Mouse (Mus musculus): ENCODE results near the gene BC030867.
A peak's percentile ranks its signal among the peaks of the same experiment; 100 is the strongest.

Gene BC030867

DNA sequence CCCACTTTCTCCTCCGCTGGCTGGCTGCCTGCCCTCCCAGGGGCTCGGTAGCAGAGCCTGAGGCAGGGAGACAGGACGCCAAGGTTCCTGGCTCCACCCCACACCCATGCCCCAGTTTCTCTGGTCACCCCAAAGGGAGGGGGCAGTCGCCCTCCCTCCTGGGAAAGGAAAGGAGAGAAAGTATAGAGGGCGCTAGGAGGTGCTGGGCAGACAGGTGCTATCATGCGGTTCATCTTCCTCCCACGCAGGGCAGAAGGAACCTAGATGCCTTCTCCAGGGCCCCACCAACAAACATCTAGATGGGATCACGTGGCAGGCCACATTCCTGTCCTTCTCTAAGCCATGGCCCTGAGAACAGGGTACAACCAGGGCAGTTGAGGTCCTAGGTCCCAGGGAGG lies 26.7 kb upstream of the BC030867 start:
- DNase-seq: no peak

DNA sequence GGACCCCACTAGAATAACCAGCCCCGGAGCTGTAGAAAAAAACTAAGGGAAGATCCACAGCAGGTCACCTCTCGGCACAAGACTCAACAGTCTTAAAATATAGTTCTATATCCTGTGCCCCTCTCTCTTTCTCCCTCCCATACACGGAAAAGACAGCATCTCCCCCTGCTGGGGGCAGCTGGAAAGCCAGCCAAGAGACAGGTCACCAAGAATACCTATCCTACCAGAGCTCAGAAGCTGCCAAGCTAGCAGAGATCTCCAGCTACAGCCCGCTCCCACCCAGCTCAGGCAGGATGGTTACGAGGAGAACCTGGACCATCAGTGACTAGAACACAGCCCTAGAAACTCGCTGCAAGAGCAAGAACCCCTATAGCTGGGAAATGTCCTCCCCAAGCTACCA lies 25.5 kb upstream of the BC030867 start:
- DNase-seq: no peak

- no peak for DNase-seq
Measured at GRCm38 (mm10) chr11:102224686-102225085, 24.0 kb upstream of the BC030867 start.

- no peak for DNase-seq
Measured at GRCm38 (mm10) chr11:102225221-102225620, 23.5 kb upstream of the BC030867 start.

DNA sequence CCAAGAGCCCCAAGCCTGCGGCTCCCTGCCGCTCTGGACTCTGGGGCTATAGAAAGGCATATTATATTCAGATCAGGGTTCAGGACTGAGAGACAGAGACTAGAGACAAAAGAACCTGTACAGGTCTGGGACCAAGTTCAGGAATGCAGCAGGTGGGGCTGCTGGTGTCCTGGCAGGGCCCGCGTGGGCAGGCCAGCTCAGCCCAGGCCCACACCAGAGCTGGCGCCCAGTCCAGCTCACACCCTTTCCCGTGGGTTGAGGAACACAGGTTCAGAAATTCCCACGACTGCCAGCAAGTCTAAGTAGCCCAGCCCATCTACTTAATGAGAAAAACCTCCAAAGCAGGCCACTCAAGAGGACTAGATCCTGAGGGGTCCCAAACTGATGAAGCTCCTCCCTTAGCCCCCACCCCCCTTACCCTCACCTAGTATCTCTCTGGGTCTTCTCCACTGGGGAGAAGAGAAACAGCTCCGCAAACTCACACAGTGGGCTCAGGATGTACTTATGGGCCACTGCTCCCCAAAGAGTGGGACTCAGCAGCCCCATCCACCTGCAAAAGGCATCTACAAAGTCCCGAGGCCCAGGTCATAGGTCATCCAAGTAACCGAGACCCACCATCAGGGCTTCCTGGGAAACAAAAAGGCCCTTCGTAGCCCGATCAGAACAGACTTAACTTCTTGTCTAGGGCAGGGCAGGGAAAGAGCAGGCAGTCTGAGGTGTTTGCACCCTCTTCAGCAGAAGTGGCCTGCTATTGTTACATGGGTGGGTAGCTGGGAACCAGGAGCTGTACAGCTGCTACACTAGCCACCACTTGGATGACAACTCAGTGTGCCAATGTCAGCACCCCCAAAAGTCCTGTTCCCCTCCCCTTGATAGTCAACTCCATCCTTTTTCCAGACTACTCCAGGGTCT lies 22.4 kb upstream of the BC030867 start:
- DNase-seq: no peak

DNA sequence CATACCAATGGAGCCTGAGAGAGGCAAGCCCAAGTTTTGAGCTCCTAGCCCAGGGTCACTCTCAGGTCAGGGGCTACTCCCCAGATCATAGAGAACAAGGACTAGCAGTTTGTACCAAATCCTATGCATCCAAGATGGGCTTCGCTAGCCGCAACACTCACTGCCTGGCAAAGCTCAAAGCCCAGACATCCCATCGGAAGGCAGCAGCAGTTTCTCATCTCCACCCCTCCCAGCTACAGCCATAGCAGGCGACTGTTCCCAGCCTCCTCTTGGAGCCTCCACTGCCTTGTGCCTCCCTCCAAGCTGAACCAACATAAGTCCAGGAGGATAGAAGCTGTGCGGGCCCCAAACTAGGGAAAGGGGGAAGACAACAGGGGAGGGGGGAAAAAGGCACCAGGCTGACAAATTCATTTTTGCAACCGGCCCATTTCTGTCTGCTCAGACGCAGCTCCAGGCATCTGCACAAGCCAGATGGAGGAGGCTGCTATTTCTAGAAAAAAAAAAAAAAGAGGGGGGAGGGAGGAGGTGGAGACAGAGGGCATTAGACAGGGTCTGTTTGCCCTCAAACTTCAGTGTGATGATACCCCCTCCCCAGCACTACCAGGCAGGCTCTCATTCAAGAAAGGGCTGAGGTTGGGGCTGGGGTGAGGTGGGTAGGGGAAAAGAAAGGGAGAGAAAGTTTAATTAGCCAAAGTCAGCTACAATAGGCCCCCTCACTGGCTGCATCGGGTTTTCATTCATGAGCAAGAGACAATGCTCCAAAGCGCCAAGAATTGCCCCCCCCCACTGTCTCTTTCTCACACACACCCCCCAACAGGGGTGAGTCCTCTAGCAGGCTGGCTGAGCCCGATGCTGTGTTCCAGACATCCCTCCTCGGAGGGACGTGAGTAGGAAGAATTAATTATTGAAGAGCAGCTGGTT lies 21.2 kb upstream of the BC030867 start:
- DNase-seq: peak; percentile 38

- no peak for DNase-seq
Measured at GRCm38 (mm10) chr11:102228191-102228545, 20.5 kb upstream of the BC030867 start.

GRCm38 (mm10) chr11:102228646-102229268 lies 19.9 kb upstream of the BC030867 start:
- no peak for DNase-seq

- no peak for DNase-seq
Measured at GRCm38 (mm10) chr11:102229331-102229953, 19.2 kb upstream of the BC030867 start.

GRCm38 (mm10) chr11:102230006-102230741 lies 18.5 kb upstream of the BC030867 start, which contains the start of gene Hdac5:
Gene Hdac5 (minus strand): TSS chr11:102230166.
- peak; percentile 98 for DNase-seq

DNA sequence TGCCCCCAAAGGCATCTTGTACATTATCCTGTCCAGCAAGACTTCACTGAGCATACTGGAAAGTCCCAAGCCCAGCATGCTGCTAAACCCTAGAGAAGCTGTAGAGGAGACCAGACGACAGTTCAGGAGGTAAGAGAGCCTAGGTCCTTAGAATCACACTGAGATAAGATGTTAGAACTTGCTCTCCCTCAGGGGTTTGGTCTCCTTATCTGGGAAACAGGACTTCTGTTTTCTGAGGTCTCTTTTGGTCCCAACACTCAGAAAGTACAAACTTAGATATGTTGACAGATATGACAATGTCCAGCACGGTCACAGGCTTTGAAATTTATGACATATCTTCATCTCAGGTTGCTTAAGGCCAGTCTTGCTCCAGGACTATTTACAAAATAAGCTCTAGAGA lies 12.7 kb upstream of the BC030867 start:
- DNase-seq: no peak

GRCm38 (mm10) chr11:102240636-102241035 lies 8.0 kb upstream of the BC030867 start:
- no peak for DNase-seq

DNA sequence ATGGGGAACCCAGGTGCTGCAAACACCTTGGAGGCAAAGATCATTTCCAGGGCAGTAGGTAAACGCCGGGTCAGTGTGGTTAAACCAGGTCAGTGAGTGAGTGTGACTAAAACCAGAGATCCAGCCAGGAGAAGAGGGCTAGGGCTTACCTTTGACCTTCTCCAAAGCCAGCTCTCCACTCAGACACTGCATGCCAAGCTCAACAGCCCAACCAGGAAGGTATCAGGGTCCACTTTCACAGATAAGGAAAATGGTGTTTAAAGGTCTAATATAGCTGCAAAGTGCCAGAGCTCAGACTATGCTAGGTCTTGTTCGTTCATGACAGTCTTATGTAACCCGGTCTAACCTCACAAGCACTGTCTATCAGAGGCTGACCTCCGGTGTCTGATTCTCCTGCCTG lies 7.4 kb upstream of the BC030867 start:
- DNase-seq: no peak

DNA sequence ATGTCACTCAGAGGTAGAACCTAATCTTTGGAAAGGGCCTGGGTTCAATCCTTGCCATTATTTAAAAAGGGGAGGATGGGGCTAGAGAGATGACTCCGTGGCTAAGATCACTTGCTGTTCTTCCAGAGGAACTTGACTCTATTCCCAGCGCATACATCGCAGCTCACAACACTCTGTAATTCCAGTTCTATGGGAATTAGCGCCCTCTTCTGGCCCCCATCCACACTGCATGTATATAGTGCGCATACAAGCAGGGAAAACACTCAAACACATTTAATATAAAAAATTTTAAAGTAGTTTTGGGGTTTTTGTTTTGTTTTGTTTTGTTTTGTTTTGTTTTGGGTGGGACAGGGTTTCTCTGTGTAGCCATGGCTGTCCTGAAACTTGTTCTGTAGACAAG lies 6.8 kb upstream of the BC030867 start:
- no peak for DNase-seq

DNA sequence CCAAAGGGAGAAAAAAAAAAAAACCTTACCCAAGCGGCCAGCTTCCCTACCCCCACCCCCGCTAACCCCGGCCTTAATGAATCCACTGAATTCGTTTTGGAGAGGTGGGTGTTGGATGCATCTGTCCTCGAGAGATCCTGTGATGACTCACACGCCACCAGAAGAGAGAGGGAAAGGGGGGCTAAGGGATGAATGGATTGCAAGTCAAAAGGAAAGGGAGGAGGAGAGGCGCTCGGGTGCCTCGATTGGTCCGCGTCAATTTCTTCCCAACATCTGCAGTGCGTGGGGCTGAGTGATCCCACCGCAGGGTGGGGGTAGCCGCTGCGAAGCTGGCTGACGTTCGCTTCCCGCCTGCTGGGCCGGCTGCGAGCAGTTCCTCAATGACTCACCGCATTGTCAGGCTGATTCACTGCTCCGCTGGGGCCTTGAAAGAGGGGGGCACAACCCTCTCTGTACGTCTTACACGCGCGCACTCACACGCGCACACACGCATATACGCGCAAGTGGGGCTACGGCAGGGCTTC lies 3.7 kb upstream of the BC030867 start:
- peak; percentile 93 for DNase-seq

- DNase-seq: no peak
Measured at GRCm38 (mm10) chr11:102245581-102246272, 3.0 kb upstream of the BC030867 start.

DNA sequence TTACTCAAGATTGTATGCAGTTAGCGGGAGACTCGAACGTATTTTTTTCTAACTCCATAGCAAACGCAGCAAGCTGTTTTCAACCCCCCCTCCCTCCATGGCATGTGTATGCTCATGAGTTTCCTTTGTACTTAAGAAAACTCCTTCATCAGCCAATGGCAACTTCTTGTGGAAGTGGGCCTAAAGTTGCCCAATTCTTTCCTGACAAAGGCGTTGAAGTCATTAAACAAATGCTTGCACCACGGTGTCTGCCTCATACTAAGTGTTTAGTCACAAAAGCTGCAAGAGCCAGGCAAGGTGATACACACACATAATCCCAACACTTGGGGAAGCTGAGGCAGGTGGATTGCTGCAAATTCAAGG lies 2.4 kb upstream of the BC030867 start:
- DNase-seq: no peak

DNA sequence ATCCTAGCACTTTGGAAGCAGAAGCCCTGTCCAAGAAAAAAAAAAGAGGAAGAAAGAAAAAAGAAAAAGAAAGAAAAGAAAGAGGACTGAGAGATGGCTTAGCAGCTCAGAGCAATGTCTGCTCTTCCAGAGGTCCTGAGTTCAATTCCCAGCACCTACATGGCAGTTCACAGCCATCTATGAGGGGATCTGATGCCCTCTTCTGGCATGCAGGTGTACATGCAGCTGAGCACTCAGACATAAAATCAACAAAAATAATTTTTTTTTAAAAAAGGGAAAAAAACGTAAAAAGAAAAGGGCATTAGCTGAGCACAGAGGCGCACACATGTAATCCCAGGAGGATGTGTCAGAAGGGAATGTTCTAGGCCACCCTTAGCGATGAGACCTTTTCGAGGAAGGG lies 1.8 kb upstream of the BC030867 start:
- DNase-seq: no peak

DNA sequence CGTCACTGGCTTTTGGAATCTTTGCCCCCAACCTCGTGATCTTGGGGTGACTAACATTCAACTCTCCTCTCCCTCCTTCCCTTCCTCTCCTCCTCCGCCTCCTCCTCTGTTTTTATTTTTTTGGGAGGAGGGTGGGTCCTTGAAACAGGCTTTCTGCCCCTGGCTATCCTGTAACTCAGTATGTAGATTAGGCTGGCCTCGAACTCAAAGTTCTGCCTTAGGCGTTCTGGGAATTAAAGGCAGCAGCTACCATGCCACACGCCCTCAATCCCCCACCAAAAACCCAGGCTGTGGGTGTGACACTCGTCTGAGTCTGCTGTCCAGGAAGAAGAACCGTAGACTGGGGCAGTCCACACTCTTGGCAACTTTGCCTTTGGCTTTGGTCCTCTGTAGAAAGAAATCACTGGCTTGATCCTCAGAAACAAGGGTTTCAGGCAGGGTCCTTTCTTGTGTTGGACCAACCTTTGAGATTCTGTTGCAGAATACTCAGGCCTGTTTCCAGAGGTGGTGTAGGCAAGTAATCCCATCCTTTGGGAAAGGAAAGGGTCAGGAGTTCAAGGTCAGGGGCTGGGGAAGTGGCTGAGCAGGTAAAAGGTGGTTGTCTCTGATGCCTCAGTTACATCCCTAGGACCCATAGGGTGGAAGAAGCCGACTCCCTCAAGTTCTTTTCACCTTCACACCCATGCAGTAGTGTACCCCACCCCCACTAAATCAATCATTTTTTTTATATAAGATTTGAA lies 839 bp downstream of the BC030867 start:
- DNase-seq: no peak

GRCm38 (mm10) chr11:102257514-102257913 lies 8.8 kb downstream of the BC030867 start:
- DNase-seq: peak; percentile 19

All from right cerebral cortex, adult 18-20 months (tissue).